Mouse (Mus musculus) MEL (cell line): Measurements from ENCODE around the gene Dennd1a. TPM values are rescaled to one million over a fixed set of nuclear protein-coding genes. Genes with fewer than 3 reads are reported as not detected.

Experiments
- DNase-seq: peaks from one replicate; pipeline ENCODE4 v3.0.0; 2011; ENCODE audit warnings: low read depth, low spot score
- H3K27ac ChIP-seq: 2 replicates; pipeline ENCODE4 v1.5.1; 2012; ENCODE audit warnings: low read depth, mild to moderate bottlenecking, control low read depth, low read length, moderate library complexity; ENCODE audit not compliant: control insufficient read depth
- H3K27me3 ChIP-seq, 2 experiments: fragments of 150-350 bp in 1 of 2; sonication (generic) in 1 of 2; 2 replicates each; pipeline ENCODE4 v1.6.1; 2012; ENCODE audit warnings: low read length in 2 of 2, mild to moderate bottlenecking in 2 of 2, improper control_type of control experiment in 1 of 2, moderate library complexity in 1 of 2; ENCODE audit not compliant: insufficient read depth in 2 of 2, control insufficient read depth in 1 of 2
- H3K36me3 ChIP-seq, 2 experiments: 2 replicates each; pipeline ENCODE4 v1.6.1; 2012 to 2014; ENCODE audit warnings: low read length in 2 of 2, improper control_type of control experiment in 1 of 2, inconsistent platforms in 1 of 2, mild to moderate bottlenecking in 1 of 2; ENCODE audit not compliant: insufficient read depth in 2 of 2, control insufficient read depth in 1 of 2
- H3K4me1 ChIP-seq, 2 experiments: fragments of 150-350 bp in 1 of 2; sonication (generic) in 1 of 2; 2 replicates each; pipeline ENCODE4 v1.6.1; 2012; ENCODE audit warnings: low read length in 2 of 2, improper control_type of control experiment in 1 of 2, mild to moderate bottlenecking in 1 of 2; ENCODE audit not compliant: insufficient read depth in 2 of 2, control insufficient read depth in 1 of 2
- H3K4me3 ChIP-seq, 2 experiments: fragments of 150-350 bp in 1 of 2; sonication (generic) in 1 of 2; 2 replicates each; pipeline ENCODE4 v1.5.1; 2012; ENCODE audit warnings: low read depth in 2 of 2, low read length in 2 of 2, mild to moderate bottlenecking in 2 of 2, moderate library complexity in 2 of 2, control low read depth in 1 of 2, improper control_type of control experiment in 1 of 2; ENCODE audit not compliant: control insufficient read depth in 1 of 2, insufficient read depth in 1 of 2
- H3K79me2 ChIP-seq: 2 replicates; pipeline ENCODE4 v1.6.1; 2012; ENCODE audit warnings: mild to moderate bottlenecking, low read length, moderate library complexity; ENCODE audit not compliant: control insufficient read depth, poor library complexity, insufficient read depth
- H3K9ac ChIP-seq: 2 replicates; pipeline ENCODE4 v1.6.1; 2012; ENCODE audit warnings: low read depth, mild to moderate bottlenecking, control low read depth, low read length, moderate library complexity; ENCODE audit not compliant: control insufficient read depth, poor library complexity, severe bottlenecking
- H3K9me3 ChIP-seq: fragments of 150-350 bp; sonication (generic); replicated peaks from 2 replicates; pipeline ENCODE4 v1.6.1; 2012; ENCODE audit warnings: mild to moderate bottlenecking, low read length, improper control_type of control experiment, moderate library complexity; ENCODE audit not compliant: insufficient read depth
- BHLHE40 ChIP-seq: IDR thresholded peaks from 2 replicates; pipeline ENCODE4 v1.6.1; 2012; ENCODE audit warnings: low read depth, mild to moderate bottlenecking, inconsistent platforms, low read length, improper control_type of control experiment, borderline replicate concordance
- EP300 ChIP-seq, 2 experiments: IDR thresholded peaks; 2 replicates each; pipeline ENCODE4 v1.6.1; 2011; ENCODE audit warnings: improper control_type of control experiment in 2 of 2, low read length in 2 of 2, low read depth in 1 of 2, mild to moderate bottlenecking in 1 of 2
- GABPA ChIP-seq: IDR thresholded peaks from 2 replicates; pipeline ENCODE4 v1.6.1; 2012; ENCODE audit warnings: low read depth, mild to moderate bottlenecking, inconsistent platforms, low read length, improper control_type of control experiment, moderate library complexity
- GATA1 ChIP-seq: IDR thresholded peaks from 2 replicates; pipeline ENCODE4 v1.6.1; 2011; ENCODE audit warnings: low read depth, low read length, improper control_type of control experiment
- HCFC1 ChIP-seq: IDR thresholded peaks from 2 replicates; pipeline ENCODE4 v1.6.1; 2012; ENCODE audit warnings: low read depth, mild to moderate bottlenecking, inconsistent platforms, low read length, improper control_type of control experiment, moderate library complexity
- JUND ChIP-seq: IDR thresholded peaks from 2 replicates; pipeline ENCODE4 v1.6.1; 2011; ENCODE audit warnings: low read depth, mild to moderate bottlenecking, improper control_type of control experiment, low read length
- KAT2A ChIP-seq: conservative IDR thresholded peaks from 2 replicates; pipeline ENCODE4 v1.6.1; 2012; ENCODE audit warnings: low read depth, low read length, improper control_type of control experiment, inconsistent platforms
- MAX ChIP-seq: IDR thresholded peaks from 2 replicates; pipeline ENCODE4 v1.6.1; 2011; ENCODE audit warnings: low read length, improper control_type of control experiment
- MEF2A ChIP-seq: IDR thresholded peaks from 2 replicates; pipeline ENCODE4 v1.6.1; 2014; ENCODE audit warnings: low read depth, mild to moderate bottlenecking, inconsistent platforms, low read length, improper control_type of control experiment; ENCODE audit not compliant: poor library complexity, insufficient replicate concordance, severe bottlenecking; ENCODE audit errors: extremely low read depth
- MYB ChIP-seq: IDR thresholded peaks from 2 replicates; pipeline ENCODE4 v1.6.1; 2011; ENCODE audit warnings: mild to moderate bottlenecking, low read depth, low read length, improper control_type of control experiment
- NRF1 ChIP-seq: IDR thresholded peaks from 2 replicates; pipeline ENCODE4 v1.6.1; 2014; ENCODE audit warnings: low read depth, mild to moderate bottlenecking, inconsistent platforms, low read length, improper control_type of control experiment, moderate library complexity; ENCODE audit not compliant: poor library complexity, insufficient read depth, severe bottlenecking
- POLR2AphosphoS2 ChIP-seq: IDR thresholded peaks from 2 replicates; pipeline ENCODE4 v1.6.1; 2011; ENCODE audit warnings: low read length, improper control_type of control experiment
- RCOR1 ChIP-seq: IDR thresholded peaks from 2 replicates; pipeline ENCODE4 v1.6.1; 2012; ENCODE audit warnings: low read depth, mild to moderate bottlenecking, inconsistent platforms, low read length, improper control_type of control experiment
- SIN3A ChIP-seq: IDR thresholded peaks from 2 replicates; pipeline ENCODE4 v1.6.1; 2012; ENCODE audit warnings: low read length, improper control_type of control experiment, inconsistent platforms
- SMC3 ChIP-seq: IDR thresholded peaks from 2 replicates; pipeline ENCODE4 v1.6.1; 2011; ENCODE audit warnings: low read depth, low read length, improper control_type of control experiment
- TCF12 ChIP-seq: IDR thresholded peaks from 2 replicates; pipeline ENCODE4 v1.6.1; 2014; ENCODE audit warnings: low read depth, mild to moderate bottlenecking, inconsistent platforms, low read length, improper control_type of control experiment, moderate library complexity
- UBTF ChIP-seq: IDR thresholded peaks from 2 replicates; pipeline ENCODE4 v1.6.1; 2012; ENCODE audit warnings: low read depth, mild to moderate bottlenecking, inconsistent platforms, low read length, improper control_type of control experiment, moderate library complexity, borderline replicate concordance; ENCODE audit not compliant: insufficient read depth
- USF2 ChIP-seq, 2 experiments: IDR thresholded peaks; 2 replicates each; pipeline ENCODE4 v1.6.1; 2011 to 2012; ENCODE audit warnings: improper control_type of control experiment in 2 of 2, low read length in 2 of 2, borderline replicate concordance in 1 of 2, inconsistent platforms in 1 of 2, low read depth in 1 of 2, mild to moderate bottlenecking in 1 of 2; ENCODE audit not compliant: insufficient read depth in 1 of 2
- ZC3H11A ChIP-seq: IDR thresholded peaks from 2 replicates; pipeline ENCODE4 v1.6.1; 2012; ENCODE audit warnings: low read depth, mild to moderate bottlenecking, inconsistent platforms, low read length, improper control_type of control experiment
- ZKSCAN1 ChIP-seq: IDR thresholded peaks from 2 replicates; pipeline ENCODE4 v1.6.1; 2012; ENCODE audit warnings: low read depth, mild to moderate bottlenecking, inconsistent platforms, low read length, improper control_type of control experiment, moderate library complexity
- ZNF384 ChIP-seq: IDR thresholded peaks from 2 replicates; pipeline ENCODE4 v1.6.1; 2012; ENCODE audit warnings: low read depth, mild to moderate bottlenecking, inconsistent platforms, low read length, improper control_type of control experiment
- polyA plus RNA-seq, 2 experiments: library from polyadenylated mRNA; stranded (reverse) in 1 of 2; unstranded in 1 of 2; fragments of >175 nt in 1 of 2; fragments of >200 nt in 1 of 2; gene quantifications; 2 replicates each; pipeline versions ENCODE4 v1.2.1 to v1.2.4; 2012; ENCODE audit warnings: low replicate concordance in 2 of 2, low read depth in 1 of 2; ENCODE audit not compliant: insufficient read length in 2 of 2, insufficient read depth in 1 of 2, missing spikeins in 1 of 2
- total RNA-seq: library from RNA; depleted of rRNA; stranded (reverse); fragments of 300-350 nt; gene quantifications from 2 replicates; pipeline ENCODE4 v1.2.3, GENCODE M21; 2012

Dennd1a gene
- total and polyA plus RNA-seq, 3 experiments: 5.0 to 21.8 TPM; not detected in 1

GRCm38 (mm10) chr2:38125671-38126382 is 161.4 kb downstream of the Dennd1a start (continued):
- no peak for TF ChIP-seq BHLHE40
- no peak for TF ChIP-seq SMC3
- TF ChIP-seq HCFC1: no peak
- TF ChIP-seq ZC3H11A: no peak
- TF ChIP-seq RCOR1: no peak

GRCm38 (mm10) chr2:38124727-38125126 is 162.5 kb downstream of the Dennd1a start:
- H3K36me3 ChIP-seq: peaks cover 0 to 43% of the 10 kb centered on the region in 2 experiments; a peak in 2 of 4 replicates
- no peak overlapping the region for H3K9ac ChIP-seq
- no peak overlapping the region for H3K27ac ChIP-seq
- H3K79me2 ChIP-seq: no peaks in the 10 kb centered on the region
- no peaks in the 10 kb centered on the region for H3K27me3 ChIP-seq
- TF ChIP-seq RCOR1 (peak; percentile 76), USF2 (IDR thresholded peaks at IDR 0.05; ENCODE audit: borderline replicate concordance in 1 of 2, insufficient read depth in 1 of 2, low read depth in 1 of 2, low read length in 2 of 2) (no peak), ZKSCAN1 (no peak), GABPA (no peak), TCF12 (0 out of 2 replicates have a peak, but pooled peaks have one; percentile 12), EP300 (IDR thresholded peaks at IDR 0.05; ENCODE audit: low read depth in 1 of 2, low read length in 2 of 2) (peak; percentile 31 to 56; a peak in 2 of 4 replicates), GATA1 (peak; percentile 26; the same call in 1 of the 2 replicates), KAT2A (no peak)
- H3K4me1 ChIP-seq: peaks cover 26 to 33% of the 10 kb centered on the region in 2 experiments
- H3K4me3 ChIP-seq: no peak overlapping the region
- peak; percentile 16 for DNase-seq
- H3K9me3 ChIP-seq: no peaks in the 10 kb centered on the region

GRCm38 (mm10) chr2:38115000-38115399 is 172.2 kb downstream of the Dennd1a start:
- Histone ChIP-seq H3K27ac (no peak overlapping the region), H3K4me1 (no peaks in the 10 kb centered on the region), H3K79me2 (no peaks in the 10 kb centered on the region), H3K27me3 (no peaks in the 10 kb centered on the region), H3K9ac (no peak overlapping the region), H3K9me3 (no peaks in the 10 kb centered on the region), H3K36me3 (no peaks in the 10 kb centered on the region; a peak in 1 of 4 replicates), H3K4me3 (no peak overlapping the region)
- no peak for DNase-seq
- no peak for TF ChIP-seq MEF2A
- TF ChIP-seq ZNF384: no peak
- no peak for TF ChIP-seq SIN3A
- TF ChIP-seq MYB: no peak
- no peak for TF ChIP-seq JUND
- no peak for TF ChIP-seq RCOR1
- no peak for TF ChIP-seq UBTF
- TF ChIP-seq POLR2AphosphoS2: no peak
- no peak for TF ChIP-seq NRF1
- TF ChIP-seq MAX: no peak
